Mouse (Mus musculus): ENCODE data around the gene Thsd4.

DNA sequence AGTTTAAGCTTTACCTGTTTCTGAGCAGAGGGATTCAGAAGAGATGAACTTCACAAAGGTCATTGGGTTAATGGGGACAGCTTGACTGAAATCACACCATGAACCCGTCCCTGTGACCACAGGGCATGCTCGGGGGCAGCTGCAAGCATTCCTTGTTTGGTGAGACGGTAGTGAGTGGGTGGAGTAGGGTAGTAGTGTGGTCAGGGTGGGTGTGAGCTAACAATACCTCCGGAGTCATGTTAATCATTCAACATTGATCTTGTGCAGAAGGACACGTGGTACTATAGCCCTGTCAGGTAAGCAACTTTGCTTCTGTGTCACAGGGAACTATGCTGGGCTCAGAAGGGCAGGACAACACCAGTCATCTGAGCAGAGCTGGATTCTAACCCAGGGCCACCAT, 206.3 kb downstream of the Thsd4 start:
- TF ChIP-seq POLR2A (IDR thresholded peaks at IDR 0.05; ENCODE audit: insufficient read depth, low read length), result no peak
- TF ChIP-seq CTCF (IDR thresholded peaks at IDR 0.05; ENCODE audit: low read depth, low read length), result no peak
